Mouse (Mus musculus): Measurements from ENCODE around the gene Rbm39.
"Not testable (repeated sequence)": the region's sequence is repeated elsewhere in the genome, so short reads cannot be mapped to it uniquely, and the experiment has no call there.

The Rbm39 gene

DNA sequence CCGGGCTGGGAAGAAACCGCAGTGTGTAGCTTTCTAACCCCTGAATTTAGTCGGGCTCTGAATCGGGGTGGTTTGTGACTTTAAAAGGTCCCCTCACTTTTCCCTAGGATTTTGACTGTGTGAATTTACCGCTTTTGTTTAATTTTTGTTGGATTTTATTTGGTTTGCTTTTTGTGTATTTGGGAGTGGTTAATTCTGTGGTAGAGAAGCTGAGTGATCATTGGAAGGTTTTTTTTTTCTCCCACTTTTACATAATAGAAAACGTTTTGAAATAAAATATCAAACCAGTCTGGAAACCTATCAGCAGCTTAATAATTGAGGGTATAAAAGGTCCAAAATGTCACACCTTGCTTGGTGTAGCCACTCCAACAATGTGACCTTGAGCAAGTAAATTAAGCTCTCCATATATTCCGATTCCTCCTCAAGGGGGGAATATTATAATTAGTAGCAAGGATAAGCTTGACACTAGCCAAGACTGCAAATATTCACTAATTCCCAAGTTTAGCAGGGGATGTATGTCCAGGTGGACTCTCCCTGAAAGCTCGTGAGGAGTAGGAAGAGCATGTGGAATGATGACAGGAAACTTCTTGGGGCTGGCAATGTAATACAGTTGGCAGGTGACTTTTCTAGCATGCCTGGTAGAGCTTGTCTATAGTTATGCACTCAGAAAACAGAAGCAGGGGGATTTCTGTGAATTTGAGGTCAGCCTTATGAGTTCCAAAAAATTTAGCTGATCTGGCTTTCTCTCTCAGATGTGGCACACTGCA, 969 bp upstream of the Rbm39 start:
- DNase-seq (ENCODE audit: low spot score in 2 of 2), result no peak

DNA sequence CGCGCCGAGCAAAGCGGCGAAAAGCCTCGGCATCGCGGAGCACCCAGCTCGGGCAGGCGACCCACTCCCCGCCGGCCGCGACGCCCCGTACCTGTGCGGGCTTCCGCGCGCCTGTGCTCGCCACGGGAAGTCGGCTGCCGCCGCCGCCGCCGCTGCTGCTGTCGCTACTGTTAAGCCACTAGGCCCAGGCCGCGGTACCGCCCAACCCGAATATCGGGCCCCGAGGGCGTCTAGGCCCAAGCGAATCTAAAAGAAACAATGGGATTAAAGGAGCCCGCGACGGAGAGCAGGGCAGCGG, 293 bp downstream of the Rbm39 start:
- no peak for DNase-seq (ENCODE audit: low spot score in 2 of 2)

DNA sequence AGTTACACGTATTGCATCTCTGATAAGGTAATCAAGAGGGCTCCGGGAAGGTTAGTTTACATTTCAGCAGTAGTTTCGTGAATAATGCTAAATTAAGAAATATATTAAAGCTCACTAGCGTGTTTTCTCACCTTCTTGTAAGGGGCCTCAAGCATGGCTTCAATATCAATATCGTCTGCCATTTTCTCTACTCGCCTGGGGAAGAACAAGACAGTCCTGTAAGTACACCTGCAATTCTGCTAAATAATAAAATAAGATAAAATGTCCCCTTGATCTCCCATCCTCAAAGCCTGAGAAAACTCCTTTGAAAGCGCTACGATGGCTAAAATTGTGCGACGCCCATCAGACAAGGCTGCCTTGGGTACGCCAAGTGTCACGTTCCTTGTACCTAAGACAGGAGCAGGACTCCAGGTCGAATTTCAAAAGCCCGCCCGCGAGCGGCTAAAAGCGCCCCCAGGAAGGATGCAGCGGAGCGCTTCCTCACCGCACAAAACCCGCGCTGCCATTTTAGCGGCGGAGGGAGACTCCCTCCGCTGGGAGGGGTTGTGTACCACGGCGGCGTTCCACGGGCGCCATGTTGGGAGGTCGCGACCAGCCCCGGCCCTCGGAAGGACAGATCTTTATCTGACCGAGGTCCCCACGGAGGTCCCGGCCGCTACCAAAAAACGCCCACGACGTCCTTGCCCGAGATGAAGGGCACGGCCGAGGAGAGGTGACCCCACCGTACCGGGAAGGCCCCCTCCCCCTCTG, 817 bp downstream of the Rbm39 start:
- peak; percentile 66 to 73 for DNase-seq (ENCODE audit: low spot score in 2 of 2)

DNA sequence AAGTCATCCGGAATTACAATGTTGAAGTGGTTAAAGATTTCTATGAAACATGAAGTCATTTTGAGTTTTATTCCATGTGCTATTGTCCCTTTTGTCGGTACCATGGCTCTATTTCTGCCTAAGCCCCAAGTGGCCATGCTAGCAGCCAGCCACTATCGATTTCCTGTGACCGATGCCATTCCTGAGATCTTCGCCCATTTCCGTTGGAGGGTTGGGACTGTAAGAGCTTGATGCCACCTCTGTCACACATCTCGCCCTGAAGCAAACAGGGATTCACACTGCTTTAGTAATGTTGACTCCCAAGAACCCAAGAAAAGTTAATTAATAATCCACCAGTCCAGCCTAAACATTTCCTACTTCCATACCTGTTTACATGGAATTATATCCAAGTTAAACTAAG, 2.4 kb downstream of the Rbm39 start:
- no peak for DNase-seq (ENCODE audit: low spot score in 2 of 2)

DNA sequence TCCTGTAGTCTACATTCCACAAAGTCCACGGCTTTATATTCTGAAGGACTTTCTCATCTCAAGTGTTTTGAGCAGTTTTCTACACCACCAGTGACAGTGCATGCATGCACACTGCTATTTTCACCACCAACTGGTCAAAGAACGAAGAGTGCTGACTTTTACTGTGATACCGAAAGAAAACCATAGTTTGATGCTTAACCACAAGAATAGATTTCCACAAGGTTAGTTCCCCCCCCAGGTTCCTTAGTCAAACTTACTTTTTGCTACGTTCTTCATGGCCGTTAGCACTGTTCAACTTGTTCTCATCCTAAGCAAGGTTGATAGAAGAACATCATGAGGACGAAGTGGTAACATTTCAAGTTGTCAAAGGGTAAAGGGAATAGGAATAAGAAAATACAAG, 3.0 kb downstream of the Rbm39 start:
- no peak for DNase-seq (ENCODE audit: low spot score in 2 of 2)

DNA sequence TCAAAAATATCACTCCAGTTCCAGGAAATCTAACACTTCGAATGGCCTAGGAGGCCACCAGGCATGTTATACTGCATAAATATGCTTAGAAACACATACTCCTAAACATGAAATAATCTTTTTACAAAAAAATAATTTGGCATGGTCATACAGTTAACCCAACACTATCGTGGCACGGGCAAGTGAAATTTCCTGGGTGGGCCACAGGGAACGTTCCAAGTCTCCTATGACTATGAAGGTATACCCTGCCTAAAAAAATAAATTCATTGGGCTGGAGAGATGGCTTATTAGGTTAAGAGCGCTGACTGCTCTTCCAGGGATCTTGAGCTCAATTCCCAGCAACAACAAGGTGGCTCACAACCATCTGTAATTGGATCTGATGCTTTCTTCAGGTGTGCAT, 13.5 kb downstream of the Rbm39 start:
- no peak for DNase-seq (ENCODE audit: low spot score in 2 of 2)

DNA sequence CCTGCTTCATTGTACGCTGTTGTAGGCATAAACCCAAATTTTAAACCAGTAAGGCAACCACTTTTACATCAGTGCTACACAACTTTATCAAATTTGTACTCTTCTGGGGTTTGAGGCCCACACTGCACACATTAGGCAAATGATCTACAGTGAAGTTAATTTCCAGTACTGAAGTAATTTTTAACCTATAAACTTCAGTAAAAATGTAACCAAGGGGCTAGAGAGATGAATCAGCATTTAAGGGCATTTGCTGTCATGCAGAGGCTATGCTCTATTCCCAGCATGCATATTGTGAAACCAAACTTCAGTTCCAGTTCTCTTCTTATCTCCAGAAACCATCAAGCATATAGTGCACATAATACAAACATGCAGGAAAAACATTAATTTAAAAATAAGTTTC, 14.6 kb downstream of the Rbm39 start:
- no peak for DNase-seq (ENCODE audit: low spot score in 2 of 2)

DNA sequence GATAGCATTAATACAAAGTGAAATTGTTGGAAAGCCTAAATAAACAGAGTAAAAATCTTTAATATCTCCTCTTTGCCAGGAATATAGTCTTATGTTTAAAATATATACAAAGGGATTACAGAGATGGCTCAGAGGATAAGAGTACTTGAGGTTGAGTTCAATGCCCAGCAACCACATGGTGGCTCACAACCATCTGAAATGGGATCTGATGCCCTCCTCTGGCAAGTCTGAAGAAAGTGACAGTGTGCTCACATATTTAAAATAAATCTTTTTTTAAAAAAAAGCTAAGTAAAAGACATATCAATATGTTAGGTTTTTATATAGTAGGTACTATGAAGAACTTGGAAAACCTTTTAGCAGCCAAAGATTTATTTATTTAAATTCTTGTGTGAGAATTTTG, 28.5 kb downstream of the Rbm39 start:
- no peak for DNase-seq (ENCODE audit: low spot score in 2 of 2)

DNA sequence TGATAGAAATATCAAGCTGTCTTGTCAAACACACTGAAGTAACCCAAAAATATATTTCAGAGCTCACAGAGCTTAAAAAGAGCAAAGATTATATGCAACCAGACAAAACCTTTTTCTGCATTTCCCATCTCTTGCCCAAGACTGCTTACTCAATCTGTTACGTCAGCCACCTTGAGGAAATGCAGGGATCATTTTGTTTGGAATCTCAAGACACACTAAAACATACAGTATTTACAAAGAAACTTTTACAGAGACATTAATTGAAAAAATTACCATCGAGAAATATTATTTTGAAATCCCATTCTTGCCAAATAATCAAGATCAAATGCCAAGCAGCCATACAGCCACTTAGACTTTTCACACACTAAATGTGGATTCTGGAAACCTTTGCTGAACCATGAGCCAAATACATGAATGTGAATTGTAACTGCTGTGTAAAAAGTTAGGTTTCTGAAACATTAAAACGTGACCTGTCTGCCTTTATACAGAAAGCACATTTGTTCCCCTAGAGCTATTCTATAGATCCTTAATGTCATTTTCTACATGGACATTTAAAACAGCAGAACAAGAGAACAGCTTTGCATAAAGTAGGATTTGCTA, 32.6 kb downstream of the Rbm39 start:
- no peak for DNase-seq (ENCODE audit: low spot score in 2 of 2)

DNA sequence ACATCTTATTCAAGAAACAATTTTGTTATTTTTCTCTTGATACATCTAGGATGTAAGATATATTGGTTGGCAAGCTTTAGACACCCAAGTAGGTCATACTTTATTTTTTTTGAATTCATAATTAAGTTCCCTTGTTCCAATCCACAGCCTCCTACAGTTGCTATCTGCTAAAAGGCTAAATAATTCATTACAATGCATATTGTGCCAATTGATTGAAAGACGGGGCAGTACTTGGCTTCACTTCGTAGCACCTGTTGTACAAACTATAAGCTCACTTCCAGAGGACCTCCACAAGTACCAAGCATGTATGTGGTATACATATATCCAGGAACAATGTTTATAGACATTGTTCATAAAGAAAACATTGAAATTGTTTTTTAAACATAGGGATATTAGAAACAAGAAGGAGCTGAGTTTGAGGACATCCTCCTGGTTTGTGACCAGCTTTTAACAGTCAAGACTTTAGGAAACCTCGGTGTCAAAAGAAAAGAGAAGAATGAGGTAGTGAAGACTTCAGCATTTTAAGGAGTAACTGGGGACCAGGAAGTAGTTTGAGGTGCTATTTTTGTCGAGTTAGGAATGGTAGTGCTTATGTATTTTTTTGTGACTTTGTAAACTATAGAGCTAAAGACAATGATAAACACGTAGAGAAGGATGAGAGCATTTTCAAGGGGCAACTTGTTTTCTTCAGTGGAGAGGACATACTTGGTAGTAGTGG, 33.6 kb downstream of the Rbm39 start:
- no peak for DNase-seq (ENCODE audit: low spot score in 2 of 2)

DNA sequence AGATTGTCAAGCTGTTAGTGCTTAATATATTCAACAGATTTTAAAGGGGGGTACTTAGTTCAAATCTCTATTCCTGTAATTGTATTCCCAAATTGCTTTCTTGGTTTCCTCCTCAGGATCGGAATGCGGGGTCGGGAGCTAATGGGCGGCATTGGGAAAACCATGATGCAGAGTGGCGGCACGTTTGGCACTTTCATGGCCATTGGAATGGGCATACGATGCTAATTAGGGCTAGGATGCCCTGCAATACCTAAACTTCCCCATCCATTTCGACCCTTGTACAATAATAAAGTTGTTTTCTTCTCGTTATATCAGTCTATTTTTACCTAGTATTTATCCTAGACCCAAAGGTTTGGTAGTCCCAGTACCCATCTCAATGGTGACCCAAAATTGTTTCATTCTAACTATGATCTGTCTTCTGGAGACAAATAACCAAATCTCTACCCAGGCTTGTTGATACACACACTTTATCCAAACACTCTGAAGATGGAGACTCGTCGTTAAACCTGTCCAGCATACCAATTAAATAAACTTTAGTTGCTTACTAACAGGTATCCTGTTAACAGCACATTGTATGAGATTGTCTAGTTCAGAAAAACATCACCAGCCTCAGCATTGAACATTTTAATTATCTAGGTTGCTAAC, 34.4 kb downstream of the Rbm39 start:
- no peak for DNase-seq (ENCODE audit: low spot score in 2 of 2)

DNA sequence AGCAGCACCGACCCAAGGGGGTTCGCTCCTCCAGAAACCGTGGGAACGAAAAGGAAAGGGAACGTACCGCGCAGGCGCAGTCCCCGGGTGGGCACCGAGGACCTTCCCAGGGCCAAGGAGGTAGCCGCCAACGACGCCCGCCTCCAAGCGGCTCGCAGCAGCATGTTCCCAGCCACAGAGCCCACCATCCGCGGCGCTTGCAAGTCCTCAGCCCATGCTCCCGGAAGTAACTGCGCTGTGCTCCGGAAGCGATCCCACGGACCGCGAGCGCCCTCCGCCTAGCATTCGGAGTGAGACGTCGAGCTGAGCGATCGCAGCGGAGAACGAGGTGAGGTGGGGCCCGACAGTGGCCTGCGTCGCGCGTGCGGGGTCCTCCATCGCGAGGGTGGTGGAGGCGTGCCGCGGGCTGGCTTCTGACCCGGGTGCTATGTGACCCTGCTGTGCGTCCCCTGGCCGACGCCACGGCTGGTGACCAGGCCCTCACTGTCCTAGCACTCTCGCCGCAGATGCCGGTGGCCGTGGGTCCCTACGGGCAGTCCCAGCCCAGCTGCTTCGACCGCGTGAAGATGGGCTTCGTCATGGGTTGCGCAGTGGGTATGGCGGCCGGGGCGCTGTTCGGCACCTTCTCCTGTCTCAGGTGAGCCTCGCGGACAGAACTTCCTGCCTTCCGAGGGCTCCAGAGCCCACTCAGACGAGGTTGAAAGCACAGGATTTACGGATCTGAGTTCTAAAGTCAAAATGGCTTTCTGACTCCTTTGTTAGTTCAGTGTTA, 35.9 kb downstream of the Rbm39 start, which contains the start of the genes Romo1 and Nfs1:
Gene Romo1, plus strand, starts transcription at position 87 of the 772 bp plus-strand sequence.
Gene Nfs1, minus strand, starts transcription at position 234 of the 772 bp plus-strand sequence.
- DNase-seq (ENCODE audit: low spot score in 2 of 2), result peak; percentile 92 to 95

DNA sequence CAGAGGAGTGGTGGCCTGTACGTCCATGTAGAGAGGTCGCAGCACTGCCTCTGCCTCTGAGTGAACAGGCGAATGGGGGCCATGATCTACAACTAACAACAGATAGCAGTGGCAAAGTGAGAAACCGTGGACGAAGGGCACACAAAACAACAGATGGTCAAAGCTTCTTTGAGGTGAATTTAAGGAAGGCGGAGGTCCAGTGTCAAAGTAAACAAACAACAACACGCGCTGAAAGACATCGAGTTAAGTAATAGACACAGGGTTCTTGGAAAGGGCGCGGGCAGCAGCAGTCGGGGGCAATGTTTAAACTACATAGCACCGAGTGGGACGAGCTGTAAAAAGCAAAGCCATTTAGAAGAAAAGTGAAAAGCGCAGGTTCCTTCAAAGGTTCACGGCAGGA, 36.7 kb downstream of the Rbm39 start:
- DNase-seq (ENCODE audit: low spot score in 2 of 2), result no peak

DNA sequence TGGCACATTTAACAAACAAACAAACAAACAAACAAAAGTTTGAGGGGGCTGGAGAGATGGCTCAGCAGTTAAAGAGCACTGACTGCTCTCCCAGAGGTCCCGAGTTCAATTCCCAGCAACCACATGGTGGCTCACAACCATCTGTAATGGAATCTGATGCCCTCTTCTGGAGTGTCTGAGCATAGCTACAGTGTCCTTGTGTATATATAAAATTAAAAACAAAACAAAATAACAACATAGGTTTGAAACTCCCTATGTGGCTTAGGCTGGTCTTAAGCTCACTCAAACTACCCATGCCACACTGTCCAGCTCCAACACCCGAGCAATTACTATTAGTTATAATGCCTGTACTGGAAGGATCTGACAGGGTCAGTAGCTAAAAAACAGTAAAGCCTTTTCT, 37.2 kb downstream of the Rbm39 start:
- DNase-seq (ENCODE audit: low spot score in 2 of 2), result no peak

DNA sequence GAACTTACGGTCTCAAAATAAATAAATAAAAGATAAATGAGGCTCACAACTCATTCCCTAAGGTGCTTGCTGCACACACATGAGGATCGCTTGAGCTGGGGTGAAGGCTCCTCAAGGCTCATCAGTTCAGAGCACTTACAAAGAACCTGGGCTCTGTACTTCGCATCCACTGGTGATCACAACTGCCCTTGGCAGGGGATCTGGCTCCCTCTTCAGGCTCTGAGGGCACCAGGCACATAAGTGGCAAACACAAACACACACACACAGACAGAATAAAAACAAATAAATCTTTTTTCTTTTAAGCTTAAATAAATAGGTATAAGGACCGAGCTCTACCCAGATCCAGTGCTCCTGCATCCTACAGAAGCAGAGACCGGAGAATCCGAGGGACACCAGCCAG, 44.3 kb downstream of the Rbm39 start:
- no peak for DNase-seq (ENCODE audit: low spot score in 2 of 2)

DNA sequence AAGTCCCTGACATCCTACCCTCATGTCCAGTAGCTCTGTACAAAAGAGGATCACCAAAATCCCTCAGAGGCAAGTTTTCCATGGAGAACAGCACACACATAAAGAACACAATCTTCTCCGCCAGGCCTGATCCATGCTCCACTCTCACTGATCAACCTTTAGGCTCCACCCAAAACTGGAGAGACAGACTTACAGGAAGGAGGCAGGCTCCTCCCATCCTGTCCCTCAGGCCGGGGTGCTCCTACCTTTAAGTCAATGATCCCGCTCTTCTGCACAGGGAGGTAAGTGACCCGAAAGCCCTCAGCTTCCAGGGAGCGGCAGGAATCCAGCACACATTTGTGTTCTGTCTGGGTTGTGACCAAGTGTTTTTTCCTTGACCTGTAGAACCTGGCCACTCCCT, 45.9 kb downstream of the Rbm39 start:
- DNase-seq (ENCODE audit: low spot score in 2 of 2), result no peak

DNA sequence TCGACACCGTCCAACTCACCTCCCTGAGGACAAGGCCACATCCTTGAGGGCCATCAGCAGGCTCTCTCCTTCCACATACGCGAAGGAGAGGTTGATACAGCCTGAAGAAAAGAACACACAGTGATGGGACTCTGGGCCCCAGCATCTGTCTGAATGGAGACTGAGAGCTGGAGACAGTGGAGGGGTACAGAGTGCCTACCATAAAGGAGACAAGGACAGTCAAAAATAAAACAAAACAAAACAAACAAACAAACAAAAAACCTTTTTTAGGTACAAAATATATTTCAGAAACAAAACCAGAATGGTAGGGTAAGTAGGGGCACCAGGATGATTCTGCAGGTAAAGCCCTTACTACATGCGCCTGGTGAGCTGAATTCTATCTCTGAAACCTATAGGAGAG, 53.0 kb downstream of the Rbm39 start, which contains the start of gene Gm28036:
Gene Gm28036, minus strand, starts transcription at position 101 of the 400 bp plus-strand sequence.
- no peak for DNase-seq (ENCODE audit: low spot score in 2 of 2)

DNA sequence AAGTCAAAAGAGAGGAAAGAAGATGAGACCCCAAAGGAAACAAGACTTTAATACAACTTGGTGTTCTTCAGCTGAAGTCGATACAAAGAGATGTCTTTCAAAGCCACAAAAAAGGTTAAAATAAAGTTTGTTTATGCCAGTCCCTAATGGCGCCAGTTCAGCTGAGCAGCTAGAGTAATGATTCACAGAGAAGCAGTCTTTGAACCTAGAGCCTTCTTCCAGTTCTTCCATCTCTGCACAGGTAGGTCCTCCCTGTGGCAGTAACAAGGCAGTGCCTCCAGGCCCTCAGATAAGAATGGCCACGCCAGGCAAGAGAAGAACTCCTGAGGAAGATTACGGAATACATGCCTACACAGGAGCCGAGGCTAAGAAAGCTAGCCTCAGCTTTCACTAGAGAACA, 56.3 kb downstream of the Rbm39 start:
- DNase-seq (ENCODE audit: low spot score in 2 of 2), result no peak

DNA sequence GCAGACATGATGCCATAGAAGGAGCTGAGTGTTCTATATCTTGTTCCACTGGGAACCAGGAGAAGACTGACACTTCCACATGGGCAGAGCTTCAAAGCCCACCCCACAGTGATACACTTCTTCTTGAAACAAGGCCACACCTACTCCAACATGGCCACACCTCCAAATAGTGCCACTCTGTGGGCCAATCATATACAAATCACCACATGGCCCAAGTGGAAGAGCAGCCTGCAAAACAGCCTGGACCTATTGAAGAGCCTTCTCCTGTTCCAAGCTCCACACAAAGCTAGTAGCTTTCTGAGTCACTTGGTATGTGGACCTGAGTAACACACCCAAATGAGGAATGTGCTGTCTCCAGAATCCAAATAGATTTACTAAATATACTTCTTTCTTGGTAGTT, 60.5 kb downstream of the Rbm39 start:
- DNase-seq (ENCODE audit: low spot score in 2 of 2), result no peak

DNA sequence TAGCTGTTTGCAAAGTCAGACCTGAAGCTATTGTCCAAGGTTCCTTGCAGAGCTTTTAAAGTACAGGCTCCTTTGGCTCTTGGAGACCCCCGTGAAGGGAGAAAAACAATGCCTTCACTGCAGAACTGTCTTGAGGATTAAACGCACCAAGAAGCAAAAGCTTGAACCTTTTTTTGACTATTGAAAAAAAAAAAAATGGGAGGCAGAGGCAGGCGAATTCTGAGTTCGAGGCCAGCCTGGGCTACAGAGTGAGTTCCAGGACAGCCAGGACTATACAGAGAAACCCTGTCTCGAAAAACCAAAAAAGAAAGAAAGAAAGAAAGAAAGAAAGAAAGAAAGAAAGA, 68.0 kb downstream of the Rbm39 start:
- DNase-seq (ENCODE audit: low spot score in 2 of 2), result not testable (repeated sequence)

All from frontal cortex, postnatal 10 days (tissue).